In the genomic region with DNA sequence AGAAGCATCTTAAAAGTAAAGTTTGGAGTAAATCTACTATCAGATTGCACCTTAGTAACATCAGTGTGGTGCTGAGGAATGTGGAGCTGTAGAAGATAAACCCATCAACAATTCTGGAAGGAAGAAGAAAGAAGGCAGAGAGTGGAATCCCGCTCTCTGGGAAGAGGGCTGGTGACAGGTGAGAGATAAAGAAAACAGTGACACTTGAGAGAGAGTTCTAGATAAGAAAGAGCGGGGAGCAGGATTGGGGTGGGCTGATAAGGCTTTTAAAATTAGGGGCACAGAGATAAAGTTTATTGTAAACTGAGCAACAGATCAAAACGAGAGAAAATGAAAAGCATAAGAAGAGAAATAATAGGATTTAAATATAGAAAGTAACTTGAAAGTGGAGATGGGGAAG, we compare ENCODE assay signal across 23 mouse cellular contexts. TPM values are rescaled to one million over a fixed set of nuclear protein-coding genes. Genes with fewer than 3 reads are reported as not detected.
DNase-seq lines count a peak whose midpoint lies in the region; ATAC-seq and TF ChIP-seq lines count a peak whose summit lies in the region.
"Had no signal": no experiment of that assay in that cellular context is flagged by ENCODE, and none has a peak within 500 bp of the region (broad histone marks: within the 10 kb centered on the region; RNA-seq: fewer than 3 reads in every experiment).

No protein-coding gene starts in this region.

- DNase-seq in heart, postnatal 36 days, result no peak
- DNase-seq in heart, postnatal 25 days (ENCODE audit: low spot score), result no peak
- peak; percentile 23 for DNase-seq in midbrain, embryonic 11.5 days (ENCODE audit: low spot score, missing footprints)
- DNase-seq in midbrain, postnatal 0 days (ENCODE audit: low spot score), result no peak
- no peak for DNase-seq in adipocyte (ENCODE audit: low spot score)
- DNase-seq: adrenal gland, postnatal 10 days; cerebellum, adult 11 months; cerebellum, adult 8-10 months; cerebellum, postnatal 14 days; embryo, embryonic 11 days; gastrocnemius, postnatal 36 days; kidney, adult 2 months had no signal

- no peak for TF ChIP-seq CTCF in midbrain, postnatal 0 days (IDR thresholded peaks at IDR 0.05)

- H3K36me3 ChIP-seq in heart, embryonic 12.5 days, result no peaks in the 10 kb centered on the region
- no peaks in the 10 kb centered on the region for H3K36me3 ChIP-seq in heart, embryonic 16.5 days (ENCODE audit: control insufficient read depth, insufficient read depth)
- no peaks in the 10 kb centered on the region for H3K36me3 ChIP-seq in midbrain, embryonic 11.5 days (ENCODE audit: control insufficient read depth, insufficient read depth, low read length)
- no peaks in the 10 kb centered on the region for H3K36me3 ChIP-seq in midbrain, postnatal 0 days (ENCODE audit: insufficient read depth, low read length)
- no peaks in the 10 kb centered on the region for H3K36me3 ChIP-seq in liver, embryonic 16.5 days (ENCODE audit: control insufficient read depth, insufficient read depth)
- H3K36me3 ChIP-seq: embryonic facial prominence, embryonic 15.5 days; forebrain, embryonic 10.5 days; hindbrain, embryonic 15.5 days had no signal

- no peak overlapping the region for H3K9ac ChIP-seq in heart, embryonic 12.5 days
- no peak overlapping the region for H3K9ac ChIP-seq in heart, embryonic 16.5 days (ENCODE audit: low read length)
- H3K9ac ChIP-seq in midbrain, embryonic 11.5 days (ENCODE audit: low read length), result no peak overlapping the region
- no peak overlapping the region for H3K9ac ChIP-seq in midbrain, postnatal 0 days (replicated peaks; ENCODE audit: low read length, poor library complexity, severe bottlenecking)
- H3K9ac ChIP-seq in liver, embryonic 16.5 days (ENCODE audit: low read depth, low read length), result no peak overlapping the region
- H3K9ac ChIP-seq: embryonic facial prominence, embryonic 15.5 days; hindbrain, embryonic 15.5 days had no signal

- H3K27ac ChIP-seq in heart, embryonic 12.5 days (ENCODE audit: poor library complexity, severe bottlenecking), result peak overlapping the region; percentile 51; the same call in 1 of the 2 replicates
- peak overlapping the region; percentile 37 for H3K27ac ChIP-seq in heart, embryonic 16.5 days (ENCODE audit: low read length)
- no peak overlapping the region for H3K27ac ChIP-seq in midbrain, embryonic 11.5 days (ENCODE audit: low read depth, low read length)
- H3K27ac ChIP-seq in midbrain, postnatal 0 days (ENCODE audit: low read depth, low read length), result no peak overlapping the region
- H3K27ac ChIP-seq in liver, embryonic 16.5 days (ENCODE audit: low read length), result no peak overlapping the region
- H3K27ac ChIP-seq: embryonic facial prominence, embryonic 15.5 days; forebrain, embryonic 10.5 days; hindbrain, embryonic 15.5 days had no signal

- WGBS in heart, embryonic 12.5 days, result 3% methylated on average over 3 of the region's 3 CpGs
- 20% methylated on average over 3 of the region's 3 CpGs for WGBS in heart, embryonic 16.5 days
- WGBS in midbrain, embryonic 11.5 days, result 69% methylated on average over 3 of the region's 3 CpGs
- WGBS in midbrain, postnatal 0 days, result 69% methylated on average over 3 of the region's 3 CpGs
- 17% methylated on average over 3 of the region's 3 CpGs for WGBS in liver, embryonic 16.5 days (ENCODE audit: insufficient replicate concordance)

- no peaks in the 10 kb centered on the region for H3K27me3 ChIP-seq in heart, embryonic 12.5 days (replicated peaks)
- H3K27me3 ChIP-seq in heart, embryonic 16.5 days (ENCODE audit: control insufficient read depth, insufficient read depth, low read length), result no peaks in the 10 kb centered on the region
- no peaks in the 10 kb centered on the region for H3K27me3 ChIP-seq in midbrain, embryonic 11.5 days (ENCODE audit: control insufficient read depth, insufficient read depth, low read length)
- H3K27me3 ChIP-seq in midbrain, postnatal 0 days (ENCODE audit: insufficient read depth, low read length), result no peaks in the 10 kb centered on the region
- H3K27me3 ChIP-seq in liver, embryonic 16.5 days (ENCODE audit: control insufficient read depth, insufficient read depth, low read depth, low read length), result no peaks in the 10 kb centered on the region
- H3K27me3 ChIP-seq: CH12.LX; embryonic facial prominence, embryonic 15.5 days; hindbrain, embryonic 15.5 days had no signal

- intact Hi-C loops in heart, postnatal 36 days (cut with DNase I), result loop anchor here (10.0 kb wide), 1 partner anchor 1606 kb away; no protein-coding TSS in a partner anchor
- intact Hi-C loops in heart, postnatal 25 days (cut with DNase I), result no loop called here

- peaks cover 7% of the 10 kb centered on the region; the same call in 1 of the 2 replicates for H3K4me1 ChIP-seq in heart, embryonic 12.5 days (replicated peaks)
- peaks cover 5% of the 10 kb centered on the region; the same call in 1 of the 2 replicates for H3K4me1 ChIP-seq in heart, embryonic 16.5 days (ENCODE audit: control insufficient read depth, insufficient read depth, low read length)
- no peaks in the 10 kb centered on the region for H3K4me1 ChIP-seq in midbrain, embryonic 11.5 days (ENCODE audit: control insufficient read depth, insufficient read depth, low read length)
- H3K4me1 ChIP-seq in midbrain, postnatal 0 days (ENCODE audit: insufficient read depth, low read length), result no peaks in the 10 kb centered on the region
- H3K4me1 ChIP-seq in liver, embryonic 16.5 days (ENCODE audit: control insufficient read depth, low read depth, low read length), result no peaks in the 10 kb centered on the region
- H3K4me1 ChIP-seq: embryonic facial prominence, embryonic 15.5 days; forebrain, embryonic 10.5 days; hindbrain, embryonic 15.5 days had no signal

- no peak overlapping the region for H3K4me3 ChIP-seq in heart, embryonic 12.5 days
- H3K4me3 ChIP-seq in heart, embryonic 16.5 days (ENCODE audit: low read length), result no peak overlapping the region
- H3K4me3 ChIP-seq in midbrain, embryonic 11.5 days (ENCODE audit: low read depth, low read length), result no peak overlapping the region
- no peak overlapping the region for H3K4me3 ChIP-seq in midbrain, postnatal 0 days (ENCODE audit: low read depth, low read length)
- no peak overlapping the region for H3K4me3 ChIP-seq in liver, embryonic 16.5 days (ENCODE audit: low read depth, low read length)
- H3K4me3 ChIP-seq: embryonic facial prominence, embryonic 15.5 days; erythroblast, embryonic 14.5 days; forebrain, embryonic 10.5 days; hindbrain, embryonic 15.5 days had no signal

- no peaks in the 10 kb centered on the region for H3K9me3 ChIP-seq in heart, embryonic 12.5 days (replicated peaks)
- no peaks in the 10 kb centered on the region for H3K9me3 ChIP-seq in heart, embryonic 16.5 days (replicated peaks; ENCODE audit: control insufficient read depth, low read length)
- H3K9me3 ChIP-seq in midbrain, embryonic 11.5 days (ENCODE audit: control insufficient read depth, low read length), result no peaks in the 10 kb centered on the region
- H3K9me3 ChIP-seq in midbrain, postnatal 0 days (ENCODE audit: low read length), result no peaks in the 10 kb centered on the region
- no peaks in the 10 kb centered on the region for H3K9me3 ChIP-seq in liver, embryonic 16.5 days (replicated peaks; ENCODE audit: control insufficient read depth, low read length)
- H3K9me3 ChIP-seq: embryonic facial prominence, embryonic 15.5 days; forebrain, embryonic 10.5 days; hindbrain, embryonic 15.5 days had no signal

- H3K4me2 ChIP-seq in heart, embryonic 12.5 days, result peak overlapping the region; percentile 42
- peak overlapping the region; percentile 45 for H3K4me2 ChIP-seq in heart, embryonic 16.5 days (ENCODE audit: low read depth, low read length)
- H3K4me2 ChIP-seq in midbrain, embryonic 11.5 days, result no peak overlapping the region
- H3K4me2 ChIP-seq in midbrain, postnatal 0 days (ENCODE audit: low read depth, low read length, poor library complexity, severe bottlenecking), result no peak overlapping the region
- H3K4me2 ChIP-seq in liver, embryonic 16.5 days (ENCODE audit: low read depth, low read length), result no peak overlapping the region
- H3K4me2 ChIP-seq: embryonic facial prominence, embryonic 15.5 days; hindbrain, embryonic 15.5 days had no signal

- ATAC-seq in heart, embryonic 12.5 days (ENCODE audit: insufficient number of reproducible peaks, low FRiP score), result no peak
- ATAC-seq in heart, embryonic 16.5 days (replicated peaks; ENCODE audit: extremely low read depth, insufficient read depth, low FRiP score), result no peak
- no peak for ATAC-seq in midbrain, embryonic 11.5 days (ENCODE audit: low FRiP score)
- no peak for ATAC-seq in midbrain, postnatal 0 days (ENCODE audit: low FRiP score)
- ATAC-seq in liver, embryonic 16.5 days (ENCODE audit: low read depth), result 0 out of 2 replicates have a peak, but pooled peaks have one; percentile 37
- ATAC-seq: forebrain, embryonic 14.5 days; intestine, embryonic 16.5 days had no signal

RNA-seq across cellular contexts. Expression of gene Bmp5, which starts 6.1 kb away (rescaled TPM):
- 11.8 and 13.2 TPM in 2 replicates for polyA plus RNA-seq in heart, embryonic 12.5 days (2016; fragmentation: Nextera tagmentation; extraction: Ambion mirVana)
- under 1 TPM; 0.67 to 0.79 TPM for total RNA-seq in heart, postnatal 36 days (2021)
- 5.3 and 7.1 TPM in 2 replicates for polyA plus RNA-seq in heart, embryonic 16.5 days (2015; fragmentation: Nextera tagmentation; extraction: Ambion mirVana)
- total RNA-seq in heart, postnatal 25 days (2021), result 1 to 10 TPM in 1 of 2 experiments, under 1 TPM in 1; 0.98 to 1.0 TPM
- 3.4 and 4.0 TPM in 2 replicates for polyA plus RNA-seq in midbrain, embryonic 11.5 days (2014; fragmentation: Nextera tagmentation; extraction: Ambion mirVana)
- 2.8 and 3.0 TPM in 2 replicates for total RNA-seq in midbrain, postnatal 0 days (2014; rRNA removed)
- polyA plus RNA-seq in midbrain, postnatal 0 days (2015; fragmentation: Nextera tagmentation; extraction: Ambion mirVana), result 2.5 and 3.1 TPM in 2 replicates
- 1.9 and 2.0 TPM in 2 replicates for polyA plus RNA-seq in liver, embryonic 16.5 days (2015; fragmentation: Nextera tagmentation; extraction: Ambion mirVana)
- total RNA-seq: CH12.LX; common myeloid progenitor, adult 5-6 weeks had no signal
- polyA plus RNA-seq: erythroblast, embryonic 14.5 days had no signal

Comparison
In these comparisons a context has a peak if more than half of its experiments do, and no peak if none do; other contexts are left out.
1. H3K27ac ChIP-seq: peak in heart, embryonic 12.5 days (single experiment) and heart, embryonic 16.5 days (single experiment); none in midbrain, embryonic 11.5 days (single experiment), midbrain, postnatal 0 days (single experiment) and liver, embryonic 16.5 days (single experiment).
2. H3K4me2 ChIP-seq: peak in heart, embryonic 12.5 days (single experiment) and heart, embryonic 16.5 days (single experiment); none in midbrain, embryonic 11.5 days (single experiment), midbrain, postnatal 0 days (single experiment) and liver, embryonic 16.5 days (single experiment).